Comparison of ENCODE assay signal across 8 mouse cellular contexts in the genomic region with DNA sequence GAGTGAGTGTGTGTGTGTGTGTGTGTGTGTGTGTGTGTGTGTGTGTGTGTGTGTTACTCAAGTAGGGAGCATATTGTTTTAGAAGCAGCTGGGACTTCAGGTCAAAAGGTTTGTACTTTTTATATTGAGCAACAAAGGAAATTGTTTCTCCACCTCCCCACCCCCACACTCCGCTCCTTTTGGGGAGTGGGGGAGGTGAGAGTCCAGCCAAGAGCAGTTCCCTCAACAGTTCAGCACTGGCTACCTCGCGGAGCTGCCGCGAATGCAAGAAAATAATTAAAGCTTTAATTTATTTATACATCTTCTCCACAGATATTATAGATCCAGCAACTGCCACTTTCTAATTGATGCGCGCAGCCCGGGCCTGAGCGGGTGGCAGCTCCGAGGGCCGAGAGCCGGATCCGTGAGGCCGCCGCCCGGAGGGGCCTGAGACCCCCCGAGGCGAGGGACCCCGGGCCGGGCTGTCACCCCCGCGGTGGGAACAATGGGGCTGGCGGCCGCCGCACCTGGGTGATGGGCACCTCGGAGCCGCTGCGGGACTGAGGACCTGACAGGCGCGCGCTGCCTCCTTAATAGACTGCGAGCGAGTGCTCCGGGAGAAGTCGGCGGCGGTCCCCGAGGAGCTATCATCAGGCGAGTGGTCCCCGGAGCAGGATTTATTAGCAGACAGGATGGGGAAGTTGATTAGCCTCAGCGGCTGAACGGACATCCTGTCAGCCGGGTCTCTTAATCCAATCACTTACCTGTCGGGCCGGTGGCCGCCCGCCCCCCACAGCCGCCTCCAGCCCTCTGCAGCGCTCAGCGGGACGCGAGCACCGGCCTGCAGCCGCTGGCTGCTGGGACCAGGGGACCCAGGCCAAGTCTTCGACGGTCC.
DNase-seq lines count a peak whose midpoint lies in the region; ATAC-seq and TF ChIP-seq lines count a peak whose summit lies in the region.

No protein-coding gene starts in this region.

- H3K9me3 ChIP-seq in limb, embryonic 12.5 days: no peaks in the 10 kb centered on the region

- H3K9ac ChIP-seq in limb, embryonic 12.5 days (replicated peaks): peak overlapping the region; percentile 55

- peak overlapping the region; percentile 96 for H3K4me2 ChIP-seq in limb, embryonic 12.5 days

- DNase-seq in cerebellum, postnatal 14 days: peak; percentile 21 to 26
- no peak for DNase-seq in cerebellum, adult 9-10 months
- no peak for DNase-seq in spleen, adult 2 months (ENCODE audit: low read depth in 1 of 2, low spot score in 2 of 2)
- DNase-seq in spleen, postnatal 14 days (ENCODE audit: low spot score in 2 of 2): no peak
- DNase-seq in retina, postnatal 1 day: peak; percentile 56
- DNase-seq in c-Kit-positive CD71-positive TER-119-positive erythroid progenitor cells, embryonic 14.5 days (ENCODE audit: low spot score): no peak
- no peak for DNase-seq in natural killer cell, adult 2 months (ENCODE audit: low spot score in 2 of 2)

- TF ChIP-seq CTCF in spleen, adult 2 months (IDR thresholded peaks at IDR 0.05; ENCODE audit: extremely low read depth, insufficient read depth, insufficient read length, insufficient replicate concordance): no peak

- no peak overlapping the region for H3K27ac ChIP-seq in spleen, adult 2 months (ENCODE audit: insufficient read depth, low read length)
- H3K27ac ChIP-seq in limb, embryonic 12.5 days: no peak overlapping the region

- TF ChIP-seq POLR2A in spleen, adult 2 months (IDR thresholded peaks at IDR 0.05; ENCODE audit: low read depth, low read length): no peak

- H3K4me3 ChIP-seq in spleen, adult 2 months (ENCODE audit: extremely low read depth, insufficient read depth, insufficient read length): peak overlapping the region; percentile 14; the same call in 1 of the 2 replicates
- H3K4me3 ChIP-seq in limb, embryonic 12.5 days (replicated peaks): peak overlapping the region; percentile 50

- 2% methylated on average over 56 of the region's 56 CpGs for WGBS in spleen, adult 2 months
- WGBS in limb, embryonic 12.5 days: under 1% methylated on average over 56 of the region's 56 CpGs

- ATAC-seq in limb, embryonic 12.5 days (ENCODE audit: insufficient number of reproducible peaks, insufficient read depth, low FRiP score, low TSS enrichment, low read depth): no peak

- H3K36me3 ChIP-seq in spleen, adult 2 months (ENCODE audit: control insufficient read depth, insufficient read depth, low read length): no peaks in the 10 kb centered on the region
- H3K36me3 ChIP-seq in limb, embryonic 12.5 days: no peaks in the 10 kb centered on the region

- H3K4me1 ChIP-seq in spleen, adult 2 months (ENCODE audit: control insufficient read depth, insufficient read depth, insufficient read length): 0 out of 2 replicates have a peak, but pooled peaks cover 2% of the 10 kb centered on the region
- peaks cover 10% of the 10 kb centered on the region for H3K4me1 ChIP-seq in limb, embryonic 12.5 days (replicated peaks)

- peaks cover 11% of the 10 kb centered on the region for H3K27me3 ChIP-seq in spleen, adult 2 months (ENCODE audit: control insufficient read depth, insufficient read depth, low read length)
- H3K27me3 ChIP-seq in limb, embryonic 12.5 days: peaks cover 74% of the 10 kb centered on the region

Comparison
In these comparisons a context has a peak if more than half of its experiments do, and no peak if none do; other contexts are left out.
1. DNase-seq: peak in cerebellum, postnatal 14 days (2 of 2) and retina, postnatal 1 day (single experiment); none in cerebellum, adult 9-10 months (single experiment), spleen, adult 2 months (0 of 2), spleen, postnatal 14 days (0 of 2), c-Kit-positive CD71-positive TER-119-positive erythroid progenitor cells, embryonic 14.5 days (single experiment) and natural killer cell, adult 2 months (0 of 2).